Mouse (Mus musculus) neural tube, embryonic 10.5 days (tissue): Measurements from ENCODE around the gene Rims4.

Source experiments
- DNase-seq: peaks from one replicate; pipeline ENCODE4 v3.0.0-alpha.2; 2017; ENCODE audit warnings: low spot score; ENCODE audit errors: extremely low spot score

Rims4 gene

DNA sequence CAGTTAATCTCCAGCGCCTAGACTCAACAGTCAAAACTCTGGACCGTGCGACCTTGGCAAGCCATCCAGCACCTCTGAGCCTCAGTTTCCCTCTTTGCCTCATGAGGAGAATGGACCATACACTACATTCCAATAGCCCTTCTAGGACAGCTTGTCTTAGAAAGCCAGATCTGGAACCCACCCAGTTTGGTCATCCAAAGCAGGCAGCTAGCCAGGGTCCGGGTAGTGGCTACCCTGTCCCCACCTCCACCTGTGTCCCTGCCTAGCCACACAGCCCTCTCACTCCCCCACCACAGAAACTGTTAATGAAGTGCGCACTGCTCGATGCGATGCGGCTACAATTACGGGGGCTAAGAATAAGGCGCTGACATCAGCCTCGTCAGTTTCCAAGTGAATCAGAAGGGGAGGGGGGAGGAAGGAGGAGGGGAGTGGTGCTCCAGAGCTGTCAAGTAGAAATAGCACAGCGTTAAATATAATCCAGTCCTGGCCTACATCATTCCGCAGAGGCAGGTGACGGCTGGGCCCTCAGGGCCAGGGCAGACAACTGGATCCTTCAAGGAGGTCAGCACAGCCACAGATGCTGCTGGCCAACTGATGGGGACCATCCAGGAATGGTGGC lies 6.5 kb downstream of the Rims4 start:
- DNase-seq = no peak

- DNase-seq = no peak
Observed at GRCm38 (mm10) chr2:163909604-163910003, 8.9 kb downstream of the Rims4 start.

DNA sequence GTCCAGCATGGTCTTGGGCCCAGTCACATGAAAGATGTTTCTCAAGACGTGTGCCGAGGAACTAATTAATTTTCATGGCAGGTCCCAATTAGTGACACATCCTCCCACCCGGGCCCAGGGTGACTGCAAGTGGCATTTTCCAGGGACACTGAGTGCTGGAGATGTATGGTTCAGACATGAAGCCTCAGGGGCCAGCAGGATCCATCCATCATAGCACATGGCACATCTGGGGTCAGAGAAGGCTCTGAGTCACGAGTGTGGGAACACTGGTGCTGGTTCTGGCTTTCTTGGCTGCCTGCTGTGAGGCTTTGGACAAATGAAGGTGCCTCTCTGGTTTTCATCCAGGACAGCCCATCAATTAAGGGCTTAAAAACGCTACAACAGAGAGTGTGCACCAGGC lies 11.4 kb downstream of the Rims4 start:
- DNase-seq = no peak

DNA sequence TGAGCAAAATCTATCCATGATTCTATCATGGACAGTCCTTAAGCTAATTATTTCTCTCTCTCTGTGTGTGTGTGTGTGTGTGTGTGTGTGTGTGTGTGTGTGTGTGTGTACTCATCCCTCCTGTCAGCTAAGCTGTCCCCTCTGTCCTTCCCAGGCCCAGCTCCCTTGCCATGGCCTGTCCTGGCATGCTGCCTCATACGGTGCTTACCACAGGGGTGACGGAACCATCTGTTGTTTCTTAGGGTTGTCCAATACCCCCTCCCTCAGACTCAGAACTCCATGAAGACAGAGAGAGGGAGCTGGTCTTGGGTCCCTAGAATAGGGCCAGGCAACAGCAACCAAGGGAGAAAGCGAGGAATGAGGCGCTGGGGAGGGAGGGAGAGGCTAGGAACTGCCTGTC lies 14.2 kb downstream of the Rims4 start:
- no peak for DNase-seq

- no peak for DNase-seq
Observed at GRCm38 (mm10) chr2:163903461-163903860, 15.0 kb downstream of the Rims4 start.

DNA sequence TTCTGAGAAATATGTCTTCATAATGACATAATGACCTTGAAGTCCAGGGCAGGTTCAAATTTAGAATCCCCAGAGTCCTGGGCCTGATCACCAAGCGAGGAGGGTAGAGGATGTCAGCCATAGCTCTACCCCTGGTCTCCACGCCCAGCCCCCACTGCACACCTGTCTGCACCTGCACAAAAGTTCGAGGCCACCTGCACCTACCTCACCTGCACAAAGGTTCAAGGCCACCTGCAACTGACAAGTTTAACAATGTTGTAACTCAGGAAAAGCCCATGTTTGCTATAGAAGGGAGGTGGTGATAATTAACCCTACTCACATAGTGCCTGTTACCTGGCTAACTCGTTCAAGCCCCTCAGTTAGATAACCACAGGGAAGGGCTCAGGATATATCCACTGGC lies 16.0 kb downstream of the Rims4 start:
- DNase-seq = no peak

GRCm38 (mm10) chr2:163901043-163901442 lies 17.4 kb downstream of the Rims4 start:
- no peak for DNase-seq

DNA sequence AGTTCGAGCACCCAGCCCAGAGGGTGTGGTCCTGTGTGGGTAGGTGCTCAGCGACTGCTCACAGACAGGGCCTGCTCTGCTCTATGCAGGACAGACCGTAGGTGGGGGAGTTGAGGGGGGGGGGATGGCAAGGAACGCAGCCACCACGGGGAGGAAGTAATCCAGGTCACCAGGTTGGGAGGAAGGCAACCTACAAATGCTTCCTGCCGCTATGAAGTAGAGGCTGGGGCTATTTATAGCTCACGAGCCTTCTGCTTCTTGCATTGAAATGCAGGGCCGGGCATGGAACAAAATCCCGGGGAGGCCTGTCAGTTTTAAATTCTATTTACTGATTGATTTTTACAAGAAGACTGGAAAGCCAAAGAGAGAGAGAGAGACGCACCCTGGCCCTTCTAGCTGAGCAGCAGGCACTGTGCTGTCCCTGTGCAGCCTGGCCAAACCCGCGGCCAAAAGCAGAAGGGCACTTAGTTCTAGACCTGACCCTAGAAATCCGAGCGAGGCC lies 18.5 kb downstream of the Rims4 start:
- DNase-seq = no peak

- DNase-seq = no peak
Observed at GRCm38 (mm10) chr2:163897988-163898535, 20.4 kb downstream of the Rims4 start.

DNA sequence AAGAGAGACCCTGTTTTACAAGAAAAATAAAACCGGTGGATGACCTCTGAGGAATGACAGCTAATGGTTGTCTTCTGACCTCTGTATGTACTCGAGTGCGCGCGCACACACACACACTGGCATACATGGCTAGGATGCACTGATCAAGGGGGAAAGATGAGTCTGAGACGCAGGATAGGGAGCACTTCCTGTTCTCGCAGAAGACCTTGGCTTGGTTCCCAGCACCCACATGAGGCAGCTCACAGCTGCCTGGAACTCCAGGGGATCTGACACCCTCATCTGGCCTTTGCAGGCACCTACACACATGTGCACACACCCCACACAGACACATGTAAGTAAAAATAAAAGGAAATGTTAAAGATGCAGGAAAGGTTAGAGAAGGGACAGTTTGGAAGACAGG lies 21.5 kb downstream of the Rims4 start:
- DNase-seq = no peak

GRCm38 (mm10) chr2:163895156-163895555 lies 23.3 kb downstream of the Rims4 start:
- DNase-seq = no peak

DNA sequence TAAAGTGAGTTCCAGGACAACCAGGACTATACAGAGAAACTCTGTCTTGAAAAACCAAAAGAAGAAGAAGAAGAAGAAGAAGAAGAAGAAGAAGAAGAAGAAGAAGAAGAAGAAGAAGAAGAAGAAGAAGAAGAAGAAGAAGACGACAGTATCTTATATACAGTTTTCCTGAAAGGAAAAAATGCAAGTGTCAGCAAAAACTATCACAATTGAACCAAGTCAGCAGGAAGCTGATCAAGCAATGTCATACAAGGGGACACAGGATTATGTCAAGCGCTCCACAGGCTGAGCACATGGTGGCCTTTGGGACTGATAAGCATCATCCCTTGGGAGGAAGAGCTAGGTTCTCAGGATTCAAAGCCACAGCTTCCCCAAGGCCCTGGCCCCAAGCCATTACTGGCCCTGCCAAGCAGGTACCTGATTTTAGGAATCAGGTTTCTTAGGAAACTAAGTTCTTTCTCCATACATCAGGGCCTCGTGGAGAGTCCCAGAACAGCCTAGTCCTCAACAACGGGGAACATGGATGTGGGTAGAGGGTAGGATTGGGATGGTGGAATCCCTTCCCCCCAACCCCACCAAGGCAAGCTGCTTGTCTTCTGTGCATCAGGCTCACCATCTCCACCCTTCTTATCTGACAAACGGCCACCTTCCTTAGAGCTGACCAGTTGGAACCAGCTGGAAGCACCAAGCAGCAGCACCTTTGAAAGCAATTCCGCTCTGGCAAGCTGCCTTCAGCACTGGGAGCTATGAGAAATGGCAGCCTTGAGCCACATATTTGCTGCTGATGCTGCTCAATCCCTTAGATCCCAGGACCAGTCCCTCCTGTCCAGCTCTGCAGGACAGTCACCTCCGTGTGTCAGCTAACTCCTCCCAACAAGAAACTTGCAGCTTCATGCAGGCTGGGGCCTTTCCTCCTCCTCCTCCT lies 24.8 kb downstream of the Rims4 start:
- DNase-seq = no peak

DNA sequence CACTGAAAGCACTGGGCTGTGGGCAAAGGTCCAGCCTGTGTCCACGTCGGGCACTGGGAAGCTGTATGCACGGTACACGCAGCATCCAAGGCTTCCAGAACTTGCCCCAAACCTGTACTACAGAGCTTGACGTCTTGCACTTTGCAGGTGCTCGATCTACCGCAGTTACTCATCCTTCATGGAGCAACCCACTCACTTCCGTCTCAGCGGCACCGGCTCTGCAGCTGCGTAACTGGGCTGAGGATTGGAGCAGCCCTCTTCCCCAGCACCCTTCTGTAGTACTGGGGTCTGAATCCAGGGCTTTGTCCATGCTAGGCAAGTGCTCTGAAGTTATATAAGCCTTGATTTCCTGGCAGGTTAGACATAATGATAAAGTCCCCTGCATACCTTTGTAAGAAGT lies 27.2 kb downstream of the Rims4 start:
- DNase-seq = no peak

DNA sequence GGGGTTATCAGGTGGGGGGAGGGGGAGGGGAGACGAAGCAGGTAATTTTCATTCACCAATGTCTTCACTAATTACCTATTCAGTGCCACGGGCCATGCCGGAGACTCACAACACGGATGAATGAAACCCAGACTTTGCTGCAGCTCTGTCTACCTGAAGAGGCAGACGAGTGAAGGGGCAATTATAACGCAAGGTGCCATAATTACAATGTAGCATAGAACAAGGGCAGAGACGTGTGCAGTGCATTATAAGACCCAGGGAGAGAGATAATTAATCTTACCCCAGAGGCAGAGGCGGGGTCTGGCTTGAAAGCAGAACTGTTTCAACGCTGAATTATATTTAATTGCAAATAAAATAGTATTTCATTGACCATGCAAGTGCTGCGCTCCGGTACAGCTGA lies 27.9 kb downstream of the Rims4 start:
- DNase-seq = no peak

DNA sequence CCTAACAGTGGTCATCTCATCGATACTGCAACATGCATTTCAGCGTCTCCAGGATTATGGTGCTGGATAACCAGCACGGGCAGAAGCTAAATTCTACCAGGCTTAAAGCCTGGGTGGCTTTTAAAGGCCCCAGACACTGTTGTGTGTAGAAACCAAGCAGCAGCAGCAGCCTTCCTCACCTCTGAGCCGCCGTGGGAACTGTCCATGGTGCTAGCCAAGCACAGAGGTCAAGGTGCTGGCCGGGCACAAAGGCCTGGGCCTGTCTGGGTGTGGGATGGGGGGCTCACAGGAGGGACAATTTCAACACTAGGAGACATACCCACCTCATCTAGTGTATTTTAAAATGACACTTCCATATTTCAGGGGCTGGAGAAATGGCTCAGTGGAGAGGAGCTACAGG lies 29.1 kb downstream of the Rims4 start:
- peak; percentile 64 for DNase-seq

DNA sequence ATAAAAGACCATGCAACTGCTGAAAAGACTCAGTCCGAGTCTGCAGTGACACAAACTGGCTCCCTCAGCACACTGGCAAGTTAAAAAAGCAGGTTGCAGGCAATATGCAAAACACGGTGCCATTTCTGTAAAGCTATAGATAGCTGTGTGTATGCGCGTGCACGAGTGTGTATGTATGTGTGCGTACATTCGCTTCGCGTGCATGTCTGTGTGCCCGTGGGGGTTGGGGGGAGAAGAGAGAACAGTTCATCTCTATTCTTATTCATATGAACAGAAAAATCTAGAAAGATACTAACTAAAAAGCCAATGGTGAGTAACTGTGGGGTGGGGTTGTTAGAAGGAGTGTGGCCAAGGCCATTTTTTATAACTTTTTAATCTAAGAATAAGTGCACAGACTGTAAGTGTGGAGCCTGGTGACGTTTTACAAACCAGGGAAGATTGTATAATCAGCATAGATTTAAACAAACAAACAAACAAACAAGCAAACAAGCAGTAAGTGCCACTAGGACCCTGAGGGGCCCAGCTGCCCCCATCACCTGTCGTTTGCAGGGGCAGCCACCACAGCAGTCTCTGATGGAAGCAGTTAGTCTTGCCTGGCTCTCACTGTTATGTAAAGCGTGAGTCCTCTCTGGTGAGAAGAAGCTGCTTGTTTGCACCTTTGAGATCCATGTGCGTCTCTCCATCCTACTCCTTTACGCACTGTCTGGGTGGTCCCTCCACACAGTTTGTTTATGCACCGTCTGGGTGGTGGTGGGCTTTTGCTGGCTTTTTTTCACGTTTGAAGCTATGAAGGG lies 35.4 kb downstream of the Rims4 start:
- no peak for DNase-seq

GRCm38 (mm10) chr2:163880891-163881290 lies 37.6 kb downstream of the Rims4 start:
- no peak for DNase-seq

DNA sequence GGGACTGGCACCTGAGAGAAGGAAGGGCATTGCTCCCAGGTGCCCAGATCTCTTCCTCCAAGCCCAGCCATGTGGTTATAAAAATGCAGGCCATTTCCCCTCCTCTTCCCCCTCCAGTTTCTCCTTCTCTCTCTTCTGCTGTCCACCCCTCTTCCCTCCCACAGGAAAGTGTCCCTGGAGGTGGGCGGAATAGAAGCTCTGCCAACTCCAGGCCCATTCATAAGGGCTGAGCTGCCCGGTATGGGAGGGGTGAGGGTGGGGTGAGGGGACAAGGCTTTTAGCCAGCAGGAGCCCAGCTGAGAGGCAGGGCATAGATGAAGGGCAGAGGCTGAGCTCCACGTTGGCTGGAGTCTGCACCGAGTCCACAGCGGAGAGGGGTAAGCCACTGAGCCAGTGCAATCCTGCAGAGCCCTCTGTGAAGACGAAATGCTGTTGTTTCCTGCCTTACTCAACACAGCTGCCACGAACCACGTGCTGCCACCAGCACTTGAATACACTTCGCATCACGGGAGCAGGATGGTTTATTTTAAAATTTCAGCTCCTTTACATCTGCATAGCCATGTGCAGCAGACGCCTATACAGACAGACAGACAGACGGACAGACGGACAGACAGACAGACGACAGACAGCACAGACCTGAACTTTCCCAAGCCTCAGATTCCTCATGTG lies 41.5 kb downstream of the Rims4 start:
- DNase-seq = no peak

GRCm38 (mm10) chr2:163875484-163875883 lies 43.0 kb downstream of the Rims4 start:
- DNase-seq = no peak

DNA sequence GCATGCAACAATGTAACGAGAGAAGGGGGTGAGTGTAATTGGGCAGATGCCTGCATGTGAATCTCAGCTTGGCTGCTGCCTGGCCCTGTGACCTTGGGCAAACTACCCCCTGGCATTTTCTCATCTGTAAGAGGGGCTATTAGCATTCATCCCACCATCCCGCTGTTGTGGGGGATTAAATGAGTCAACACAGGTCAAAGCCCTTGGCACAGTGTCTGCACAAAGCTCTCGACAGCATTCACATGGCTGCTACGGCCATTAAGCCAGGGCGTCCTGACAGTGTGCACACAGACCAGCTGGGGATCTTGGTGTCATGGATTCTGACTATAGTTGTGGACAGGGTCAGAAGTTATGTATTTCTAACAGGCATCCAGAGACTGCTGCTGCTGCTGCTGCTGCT lies 43.6 kb downstream of the Rims4 start:
- no peak for DNase-seq

- DNase-seq = no peak
Observed at GRCm38 (mm10) chr2:163871906-163872305, 46.6 kb downstream of the Rims4 start.
